Mouse (Mus musculus) layer of hippocampus, adult 2 months (tissue): ENCODE measurements at regions not wholly inside any gene's neighbourhood (a gene's known extent, or its start where the extent isn't known, plus 50 kb on each side); places are given as distances from the start of the nearest gene placed in this dataset.
A peak's percentile ranks its signal among the peaks of the same experiment; 100 is the strongest.
"Not testable (repeated sequence)": the region's sequence is repeated elsewhere in the genome, so short reads cannot be mapped to it uniquely, and the experiment has no call there.

Experiments used
- DNase-seq, 2 experiments: peaks; one replicate each; pipeline ENCODE4 v3.0.0; 2022; ENCODE audit warnings: low spot score in 2 of 2
- H3K27ac ChIP-seq: fragments of 200-600 bp; 2 replicates; pipeline ENCODE4 v1.8.1; 2022
- H3K4me3 ChIP-seq: fragments of 200-600 bp; 2 replicates; pipeline ENCODE4 v1.8.1; 2022; ENCODE audit warnings: mild to moderate bottlenecking
- CTCF ChIP-seq: fragments of 200-600 bp; conservative IDR thresholded peaks from 2 replicates; pipeline ENCODE4 v1.8.1; 2022; ENCODE audit warnings: antibody characterized with exemption, mild to moderate bottlenecking, moderate library complexity

GRCm38 (mm10) chr6:37744679-37745078 lies 125.9 kb upstream of the Trim24 start:
- no peak overlapping the region for H3K4me3 ChIP-seq
- no peak overlapping the region for H3K27ac ChIP-seq
- TF ChIP-seq CTCF = peak; percentile 64
- DNase-seq = no peak

GRCm38 (mm10) chr6:37745393-37746100 lies 125.1 kb upstream of the Trim24 start:
- no peak for TF ChIP-seq CTCF
- no peak overlapping the region for H3K27ac ChIP-seq
- no peak overlapping the region for H3K4me3 ChIP-seq
- no peak for DNase-seq

- DNase-seq, H3K27ac ChIP-seq, H3K4me3 ChIP-seq: not testable (repeated sequence)
Observed at GRCm38 (mm10) chr6:37747793-37748192, 122.8 kb upstream of the Trim24 start.

GRCm38 (mm10) chr6:37748296-37748980 lies 122.2 kb upstream of the Trim24 start:
- TF ChIP-seq CTCF = no peak
- Histone ChIP-seq H3K27ac (no peak overlapping the region), H3K4me3 (no peak overlapping the region)
- DNase-seq = no peak

- DNase-seq = no peak
- no peak overlapping the region for H3K27ac ChIP-seq
Observed at GRCm38 (mm10) chr6:37749016-37749415, 121.6 kb upstream of the Trim24 start.

GRCm38 (mm10) chr6:37750271-37750670 lies 120.3 kb upstream of the Trim24 start:
- no peak overlapping the region for H3K4me3 ChIP-seq
- TF ChIP-seq CTCF = no peak
- H3K27ac ChIP-seq = no peak overlapping the region
- DNase-seq = no peak

More at GRCm38 (mm10) chr6:37749016-37749415, 121.6 kb upstream of the Trim24 start:
- TF ChIP-seq CTCF = no peak
- no peak overlapping the region for H3K4me3 ChIP-seq

- no peak for DNase-seq
- no peak overlapping the region for H3K27ac ChIP-seq
- H3K4me3 ChIP-seq = no peak overlapping the region
- TF ChIP-seq CTCF = no peak
Observed at GRCm38 (mm10) chr6:37751701-37752100, 118.9 kb upstream of the Trim24 start.

- not testable (repeated sequence) for H3K27ac ChIP-seq, H3K4me3 ChIP-seq, DNase-seq
Observed at GRCm38 (mm10) chr6:37761003-37761402, 109.6 kb upstream of the Trim24 start.

- TF ChIP-seq CTCF = no peak
- Histone ChIP-seq H3K4me3 (no peak overlapping the region), H3K27ac (no peak overlapping the region)
- DNase-seq = no peak
Observed at GRCm38 (mm10) chr6:37763036-37763435, 107.6 kb upstream of the Trim24 start.

- no peak for DNase-seq
- Histone ChIP-seq H3K27ac (no peak overlapping the region), H3K4me3 (no peak overlapping the region)
- no peak for TF ChIP-seq CTCF
Observed at GRCm38 (mm10) chr6:37767690-37768089, 102.9 kb upstream of the Trim24 start.

- no peak for TF ChIP-seq CTCF
- DNase-seq = no peak
- H3K4me3 ChIP-seq = no peak overlapping the region
Observed at GRCm38 (mm10) chr6:37773294-37773693, 97.3 kb upstream of the Trim24 start.

GRCm38 (mm10) chr6:37775151-37775550 lies 95.5 kb upstream of the Trim24 start:
- no peak for DNase-seq
- no peak overlapping the region for H3K4me3 ChIP-seq
- no peak for TF ChIP-seq CTCF

More at GRCm38 (mm10) chr6:37773294-37773693, 97.3 kb upstream of the Trim24 start:
- H3K27ac ChIP-seq = no peak overlapping the region

GRCm38 (mm10) chr6:37779893-37780292 lies 90.7 kb upstream of the Trim24 start:
- H3K27ac ChIP-seq = no peak overlapping the region
- DNase-seq = no peak
- no peak for TF ChIP-seq CTCF
- H3K4me3 ChIP-seq = no peak overlapping the region

More at GRCm38 (mm10) chr6:37775151-37775550, 95.5 kb upstream of the Trim24 start:
- no peak overlapping the region for H3K27ac ChIP-seq

GRCm38 (mm10) chr6:37781894-37782293 lies 88.7 kb upstream of the Trim24 start:
- no peak overlapping the region for H3K27ac ChIP-seq
- TF ChIP-seq CTCF = no peak
- DNase-seq = no peak
- H3K4me3 ChIP-seq = no peak overlapping the region

GRCm38 (mm10) chr6:37785280-37785679 lies 85.3 kb upstream of the Trim24 start:
- not testable (repeated sequence) for H3K4me3 ChIP-seq, DNase-seq, H3K27ac ChIP-seq
